Mouse (Mus musculus) stomach, postnatal 0 days (tissue): ENCODE results near the gene Efna5.

ENCODE experiments used
- CTCF ChIP-seq: IDR thresholded peaks from 2 replicates; pipeline ENCODE4 v1.5.1; 2016; ENCODE audit warnings: antibody characterized with exemption, low read depth, mild to moderate bottlenecking, moderate library complexity
- EP300 ChIP-seq: optimal IDR thresholded peaks from 2 replicates; pipeline ENCODE3; 2016; ENCODE audit warnings: antibody characterized with exemption

- TF ChIP-seq CTCF = no peak
- no peak for TF ChIP-seq EP300
Measured at GRCm38 (mm10) chr17:62875727-62876126, 5.4 kb downstream of the Efna5 start.
